In genomic region chr10:85927676-85928445, GRCm38 (mm10) we compare ENCODE assay signal across 9 mouse cellular contexts. TPM values are rescaled to one million over a fixed set of nuclear protein-coding genes. Genes with fewer than 3 reads are reported as not detected.
DNase-seq lines count a peak whose midpoint lies in the region; ATAC-seq and TF ChIP-seq lines count a peak whose summit lies in the region.
"Had no signal": no experiment of that assay in that cellular context is flagged by ENCODE, and none has a peak within 500 bp of the region (broad histone marks: within the 10 kb centered on the region; RNA-seq: fewer than 3 reads in every experiment).

Gene Ascl4 (plus strand): TSS chr10:85927681.

- H3K9me3 ChIP-seq in heart, embryonic 12.5 days (replicated peaks) = no peaks in the 10 kb centered on the region
- H3K9me3 ChIP-seq in ES-E14 (ENCODE audit: control insufficient read depth, insufficient read depth, low read depth, low read length) = no peaks in the 10 kb centered on the region
- no peaks in the 10 kb centered on the region for H3K9me3 ChIP-seq in embryonic facial prominence, embryonic 11.5 days (replicated peaks; ENCODE audit: control insufficient read depth, low read length)
- H3K9me3 ChIP-seq in hindbrain, postnatal 0 days (ENCODE audit: low read length) = no peaks in the 10 kb centered on the region
- no peaks in the 10 kb centered on the region for H3K9me3 ChIP-seq in liver, embryonic 12.5 days (replicated peaks)
- H3K9me3 ChIP-seq in neural tube, embryonic 12.5 days = no peaks in the 10 kb centered on the region

- peak within 1 kb of the TSS; percentile 71 for H3K9ac ChIP-seq in heart, embryonic 12.5 days
- peak within 1 kb of the TSS; percentile 82 for H3K9ac ChIP-seq in ES-E14 (ENCODE audit: insufficient read depth, low read depth, low read length, poor library complexity, severe bottlenecking)
- H3K9ac ChIP-seq in embryonic facial prominence, embryonic 11.5 days (replicated peaks; ENCODE audit: low read length) = peak within 1 kb of the TSS; percentile 54
- H3K9ac ChIP-seq in hindbrain, postnatal 0 days (replicated peaks; ENCODE audit: low read length) = peak within 1 kb of the TSS; percentile 58
- H3K9ac ChIP-seq in liver, embryonic 12.5 days = peak within 1 kb of the TSS; percentile 52
- H3K9ac ChIP-seq in neural tube, embryonic 12.5 days = peak within 1 kb of the TSS; percentile 63

- peak within 1 kb of the TSS; percentile 100 for H3K4me2 ChIP-seq in heart, embryonic 12.5 days
- H3K4me2 ChIP-seq in embryonic facial prominence, embryonic 11.5 days (ENCODE audit: low read depth, low read length) = peak within 1 kb of the TSS; percentile 95
- H3K4me2 ChIP-seq in hindbrain, postnatal 0 days (ENCODE audit: low read depth, low read length) = peak within 1 kb of the TSS; percentile 72
- peak within 1 kb of the TSS; percentile 89 for H3K4me2 ChIP-seq in liver, embryonic 12.5 days
- H3K4me2 ChIP-seq in neural tube, embryonic 12.5 days (replicated peaks) = peak within 1 kb of the TSS; percentile 93

- in situ Hi-C loops in ES-E14 (cut with MboI; ENCODE audit: low sequenced_read_pairs in 2 of 2, unreplicated experiment in 2 of 2) = no loop called here

- H3K4me1 ChIP-seq in heart, embryonic 12.5 days (replicated peaks) = peaks cover 10% of the 10 kb centered on the region; the same call in 1 of the 2 replicates
- peaks cover 0 to 3% of the 10 kb centered on the region in 2 experiments; a peak in 2 of 4 replicates for H3K4me1 ChIP-seq in ES-E14 (ENCODE audit: control insufficient read depth in 2 of 2, insufficient read depth in 2 of 2, low read length in 2 of 2, poor library complexity in 1 of 2)
- no peaks in the 10 kb centered on the region; the same call in 1 of the 2 replicates for H3K4me1 ChIP-seq in embryonic facial prominence, embryonic 11.5 days (ENCODE audit: control insufficient read depth, insufficient read depth, low read length)
- H3K4me1 ChIP-seq in hindbrain, postnatal 0 days (ENCODE audit: insufficient read depth, low read length) = peaks cover 8% of the 10 kb centered on the region
- H3K4me1 ChIP-seq in liver, embryonic 12.5 days = peaks cover 10% of the 10 kb centered on the region
- peaks cover 16% of the 10 kb centered on the region; the same call in 1 of the 2 replicates for H3K4me1 ChIP-seq in neural tube, embryonic 12.5 days

- ATAC-seq in heart, embryonic 12.5 days (ENCODE audit: insufficient number of reproducible peaks, low FRiP score) = no peak
- ATAC-seq in embryonic facial prominence, embryonic 11.5 days (replicated peaks; ENCODE audit: insufficient number of reproducible peaks, low FRiP score, low TSS enrichment, low read depth) = no peak
- 0 out of 2 replicates have a peak, but pooled peaks have one; percentile 5 for ATAC-seq in hindbrain, postnatal 0 days
- no peak for ATAC-seq in liver, embryonic 12.5 days
- peak; percentile 46 for ATAC-seq in neural tube, embryonic 12.5 days (ENCODE audit: low FRiP score, low read depth)

- no peak for DNase-seq in heart, adult 9 months (ENCODE audit: low spot score in 2 of 2)
- DNase-seq in ES-E14 (ENCODE audit: low read depth, low spot score) = peak; percentile 26
- peak; percentile 29 for DNase-seq in embryonic facial prominence, embryonic 11.5 days (ENCODE audit: low spot score)
- DNase-seq in hindbrain, postnatal 0 days (ENCODE audit: low spot score) = peak; percentile 25
- no peak for DNase-seq in layer of hippocampus, adult 9-10 months (ENCODE audit: low spot score)

- peaks cover 30% of the 10 kb centered on the region for H3K27me3 ChIP-seq in heart, embryonic 12.5 days (replicated peaks)
- peaks cover 4% of the 10 kb centered on the region for H3K27me3 ChIP-seq in embryonic facial prominence, embryonic 11.5 days (ENCODE audit: control insufficient read depth, insufficient read depth, low read length)
- H3K27me3 ChIP-seq in hindbrain, postnatal 0 days (ENCODE audit: insufficient read depth, low read length) = no peaks in the 10 kb centered on the region
- peaks cover 60% of the 10 kb centered on the region for H3K27me3 ChIP-seq in liver, embryonic 12.5 days (replicated peaks)
- 0 out of 2 replicates have a peak, but pooled peaks cover 8% of the 10 kb centered on the region for H3K27me3 ChIP-seq in neural tube, embryonic 12.5 days (replicated peaks)

- WGBS in heart, embryonic 12.5 days = 3% methylated on average over 23 of the region's 23 CpGs
- WGBS in embryonic facial prominence, embryonic 11.5 days = 2% methylated on average over 23 of the region's 23 CpGs
- 2% methylated on average over 23 of the region's 23 CpGs for WGBS in hindbrain, postnatal 0 days
- WGBS in liver, embryonic 12.5 days (ENCODE audit: insufficient replicate concordance) = 3% methylated on average over 23 of the region's 23 CpGs
- under 1% methylated on average over 23 of the region's 23 CpGs for WGBS in neural tube, embryonic 12.5 days

- TF ChIP-seq CTCF in hindbrain, postnatal 0 days (IDR thresholded peaks at IDR 0.05; ENCODE audit: low read depth) = peak; percentile 23

- no peaks in the 10 kb centered on the region for H3K36me3 ChIP-seq in heart, embryonic 12.5 days
- no peaks in the 10 kb centered on the region for H3K36me3 ChIP-seq in ES-E14 (ENCODE audit: control insufficient read depth, insufficient read depth, low read length, poor library complexity, severe bottlenecking)
- H3K36me3 ChIP-seq in embryonic facial prominence, embryonic 11.5 days (replicated peaks; ENCODE audit: control insufficient read depth, insufficient read depth, low read depth, low read length) = no peaks in the 10 kb centered on the region
- no peaks in the 10 kb centered on the region for H3K36me3 ChIP-seq in hindbrain, postnatal 0 days (ENCODE audit: insufficient read depth, low read length)
- H3K36me3 ChIP-seq in liver, embryonic 12.5 days = no peaks in the 10 kb centered on the region
- H3K36me3 ChIP-seq in neural tube, embryonic 12.5 days = no peaks in the 10 kb centered on the region

- no peak within 1 kb of the TSS for H3K27ac ChIP-seq in heart, embryonic 12.5 days (ENCODE audit: poor library complexity, severe bottlenecking)
- no peak within 1 kb of the TSS for H3K27ac ChIP-seq in ES-E14 (ENCODE audit: insufficient read depth, low read depth, low read length, poor library complexity, severe bottlenecking)
- no peak within 1 kb of the TSS for H3K27ac ChIP-seq in embryonic facial prominence, embryonic 11.5 days (replicated peaks; ENCODE audit: low read depth, low read length)
- no peak within 1 kb of the TSS for H3K27ac ChIP-seq in hindbrain, postnatal 0 days
- no peak within 1 kb of the TSS for H3K27ac ChIP-seq in liver, embryonic 12.5 days
- no peak within 1 kb of the TSS for H3K27ac ChIP-seq in neural tube, embryonic 12.5 days

- H3K4me3 ChIP-seq in heart, embryonic 12.5 days = peak within 1 kb of the TSS; percentile 65
- peak within 1 kb of the TSS; percentile 73 for H3K4me3 ChIP-seq in ES-E14 (ENCODE audit: insufficient read depth in 1 of 2, low read depth in 1 of 2, low read length in 2 of 2, poor library complexity in 1 of 2, severe bottlenecking in 1 of 2)
- peak within 1 kb of the TSS; percentile 52 for H3K4me3 ChIP-seq in embryonic facial prominence, embryonic 11.5 days (ENCODE audit: low read depth, low read length)
- H3K4me3 ChIP-seq in hindbrain, postnatal 0 days (ENCODE audit: low read length) = peak within 1 kb of the TSS; percentile 55
- H3K4me3 ChIP-seq in liver, embryonic 12.5 days = peak within 1 kb of the TSS; percentile 56
- H3K4me3 ChIP-seq in neural tube, embryonic 12.5 days = peak within 1 kb of the TSS; percentile 51

TF ChIP-seq in ES-E14, 5 proteins besides CTCF, POLR2A, EP300 and RAD21:
- TF ChIP-seq CHD2 (IDR thresholded peaks at IDR 0.05; ENCODE audit: low read depth, low read length) (no peak), ZC3H11A (IDR thresholded peaks at IDR 0.05; ENCODE audit: borderline replicate concordance, low read depth, low read length) (no peak), HCFC1 (IDR thresholded peaks at IDR 0.05; ENCODE audit: borderline replicate concordance, insufficient read depth, low read length) (no peak), MAFK (IDR thresholded peaks at IDR 0.05; ENCODE audit: insufficient read depth, low read depth, low read length) (no peak), ZNF384 (IDR thresholded peaks at IDR 0.05; ENCODE audit: low read depth, low read length) (no peak)

RNA-seq across cellular contexts. Expression of gene Ascl4, which starts in this region (rescaled TPM):
- not detected in 2 replicates for polyA plus RNA-seq in heart, embryonic 12.5 days (2016; fragmentation: Nextera tagmentation; extraction: Ambion mirVana)
- 0.48 and 0.54 TPM in 2 replicates for total RNA-seq in ES-E14 (2012; rRNA removed)
- 0.47 and 0.50 TPM in 2 replicates for polyA plus RNA-seq in embryonic facial prominence, embryonic 11.5 days (2014; fragmentation: Nextera tagmentation; extraction: Ambion mirVana)
- total RNA-seq in hindbrain, postnatal 0 days (2014; rRNA removed) = 0.14 and 0.42 TPM in 2 replicates
- polyA plus RNA-seq in hindbrain, postnatal 0 days (2015; fragmentation: Nextera tagmentation; extraction: Ambion mirVana) = 0.25 and 0.34 TPM in 2 replicates
- polyA plus RNA-seq in liver, embryonic 12.5 days (2016; fragmentation: Nextera tagmentation; extraction: Ambion mirVana) = not detected in 2 replicates
- 0.09 and 0.24 TPM in 2 replicates for polyA plus RNA-seq in neural tube, embryonic 12.5 days (2016; fragmentation: Nextera tagmentation; extraction: Ambion mirVana)
- total RNA-seq: neutrophil, adult 5-6 weeks had no signal

Comparison
In these comparisons a context has a peak if more than half of its experiments do, and no peak if none do; other contexts are left out.
1. Peak in DNase-seq, H3K4me3 ChIP-seq and H3K9ac ChIP-seq in ES-E14; RNA of the gene not detected or under 1 TPM.
2. Peak in DNase-seq, H3K4me3 ChIP-seq, H3K9ac ChIP-seq and H3K4me2 ChIP-seq in embryonic facial prominence, embryonic 11.5 days; RNA of the gene not detected or under 1 TPM.
3. Peak in DNase-seq, ATAC-seq, H3K4me3 ChIP-seq, H3K9ac ChIP-seq and H3K4me2 ChIP-seq in hindbrain, postnatal 0 days; RNA of the gene not detected or under 1 TPM.
4. Peak in ATAC-seq, H3K4me3 ChIP-seq, H3K9ac ChIP-seq and H3K4me2 ChIP-seq in neural tube, embryonic 12.5 days; RNA of the gene not detected or under 1 TPM.